Mouse (Mus musculus) forebrain, embryonic 15.5 days (tissue): Measurements from ENCODE around the gene Galnt10. TPM values are rescaled to one million over a fixed set of nuclear protein-coding genes. Genes with fewer than 3 reads are reported as not detected.
A peak's percentile ranks its signal among the peaks of the same experiment; 100 is the strongest.

Source experiments
- ATAC-seq: fragments of 200-750 bp; cut with Nextera tagmentation; replicated peaks from 2 replicates; pipeline ENCODE4 v1.8.0; 2017; ENCODE audit warnings: mild to moderate bottlenecking, moderate TSS enrichment, moderate library complexity
- H3K27ac ChIP-seq: fragments of 300-500 bp; sonication (generic); replicated peaks from 2 replicates; pipeline ENCODE4 v1.5.1; 2015; ENCODE audit warnings: mild to moderate bottlenecking, inconsistent platforms
- H3K27me3 ChIP-seq: fragments of 300-500 bp; sonication (generic); 2 replicates; pipeline ENCODE4 v1.6.1; 2015; ENCODE audit warnings: inconsistent platforms
- H3K36me3 ChIP-seq: fragments of 300-500 bp; sonication (generic); 2 replicates; pipeline ENCODE4 v1.6.1; 2015; ENCODE audit warnings: mild to moderate bottlenecking, inconsistent platforms
- H3K4me1 ChIP-seq: fragments of 300-500 bp; sonication (generic); 2 replicates; pipeline ENCODE4 v1.6.1; 2015; ENCODE audit warnings: inconsistent platforms
- H3K4me2 ChIP-seq: fragments of 300-500 bp; sonication (generic); replicated peaks from 2 replicates; pipeline ENCODE4 v1.6.1; 2015; ENCODE audit warnings: mild to moderate bottlenecking, inconsistent platforms
- H3K4me3 ChIP-seq: fragments of 300-500 bp; sonication (generic); 2 replicates; pipeline ENCODE4 v1.5.1; 2015; ENCODE audit warnings: mild to moderate bottlenecking, inconsistent platforms
- H3K9ac ChIP-seq: fragments of 300-500 bp; sonication (generic); replicated peaks from 2 replicates; pipeline ENCODE4 v1.6.1; 2015; ENCODE audit warnings: mild to moderate bottlenecking, inconsistent platforms
- H3K9me3 ChIP-seq: fragments of 300-500 bp; sonication (generic); 2 replicates; pipeline ENCODE4 v1.6.1; 2016; ENCODE audit warnings: inconsistent platforms
- WGBS: fragments of 180-500 bp; shearing (Covaris S2); methylation state at CpG from one replicate; pipeline ENCODE4 v1.1.7; 2015; ENCODE audit warnings: mixed read lengths; 5-methylcytosine and 5-hydroxymethylcytosine counted together
- polyA plus RNA-seq: library from polyadenylated mRNA; unstranded; fragments of >200 nt; fragmentation: Nextera tagmentation; extraction: Ambion mirVana; gene quantifications from 2 replicates; pipeline ENCODE4 v1.2.1, GENCODE M21; 2015

Gene Galnt10
- polyA plus RNA-seq, 1 experiment from 2014 or later: 15.3 TPM

DNA sequence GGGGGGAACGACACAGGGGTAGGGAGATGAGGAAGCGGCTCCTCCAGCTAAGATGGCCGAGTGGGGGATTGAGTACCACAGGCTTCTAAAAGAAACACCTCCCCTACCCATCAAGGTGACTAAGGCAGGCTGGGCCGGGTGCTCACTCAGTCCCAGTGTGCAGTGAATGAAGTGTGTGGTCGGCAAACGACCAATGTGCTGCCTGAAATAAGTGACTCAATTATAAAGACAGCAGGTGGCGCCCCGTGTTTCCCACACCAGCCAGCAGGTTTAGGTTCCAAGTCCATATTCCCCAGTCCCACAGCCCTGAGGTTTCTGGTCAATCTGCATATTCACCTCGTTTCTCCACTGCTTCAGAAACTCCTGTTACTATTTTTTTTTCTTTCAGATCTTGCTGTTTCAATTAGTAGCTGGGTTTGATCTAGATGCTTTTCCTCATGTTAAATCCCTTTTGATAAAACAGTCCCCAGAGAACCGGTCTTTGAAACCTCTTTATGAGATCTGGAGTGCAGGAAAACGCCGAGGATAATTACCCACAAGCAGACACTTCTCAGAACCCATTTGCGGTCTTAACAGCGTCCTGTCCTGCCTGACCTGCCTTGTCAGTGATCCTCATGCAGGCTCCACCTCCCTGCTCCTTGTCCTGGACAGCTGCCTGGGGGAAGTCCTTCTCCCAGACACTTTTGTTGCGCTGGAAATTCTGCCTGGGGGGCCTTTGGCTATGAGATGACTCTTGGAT lies 27.5 kb upstream of the Galnt10 start:
- Histone ChIP-seq H3K4me3 (no peak overlapping the region), H3K9me3 (no peaks in the 10 kb centered on the region), H3K27ac (no peak overlapping the region), H3K36me3 (no peaks in the 10 kb centered on the region), H3K4me2 (no peak overlapping the region), H3K27me3 (no peaks in the 10 kb centered on the region), H3K9ac (no peak overlapping the region), H3K4me1 (peaks cover 15% of the 10 kb centered on the region)
- 0 out of 2 replicates have a peak, but pooled peaks have one; percentile 23 for ATAC-seq
- 27% methylated on average over 15 of the region's 15 CpGs for WGBS

DNA sequence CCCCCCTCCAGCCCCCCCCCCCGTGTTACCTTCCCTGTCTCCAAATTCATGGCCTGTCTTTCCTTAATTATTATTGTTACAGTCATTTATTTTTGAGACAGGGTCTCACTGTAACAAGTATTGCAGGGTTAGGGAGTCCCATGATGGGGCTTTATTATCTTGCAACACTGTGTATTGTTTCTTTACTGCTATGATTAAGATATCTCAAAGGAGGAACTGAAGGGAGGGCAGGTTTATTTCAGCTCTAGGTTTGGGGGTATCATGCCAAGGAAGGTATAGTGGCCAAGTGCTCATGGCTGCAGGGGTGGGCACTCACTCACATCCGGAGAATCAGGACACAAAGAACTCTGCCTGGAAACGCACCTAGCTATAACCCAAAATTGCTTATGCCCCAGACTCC lies 23.8 kb upstream of the Galnt10 start:
- H3K4me3 ChIP-seq: no peak overlapping the region
- peaks cover 28% of the 10 kb centered on the region for H3K4me1 ChIP-seq
- no peaks in the 10 kb centered on the region for H3K9me3 ChIP-seq
- H3K9ac ChIP-seq: no peak overlapping the region
- H3K4me2 ChIP-seq: no peak overlapping the region
- H3K27me3 ChIP-seq: no peaks in the 10 kb centered on the region
- no peak overlapping the region for H3K27ac ChIP-seq
- H3K36me3 ChIP-seq: no peaks in the 10 kb centered on the region
- no peak for ATAC-seq
- 86% methylated on average over 3 of the region's 3 CpGs for WGBS

DNA sequence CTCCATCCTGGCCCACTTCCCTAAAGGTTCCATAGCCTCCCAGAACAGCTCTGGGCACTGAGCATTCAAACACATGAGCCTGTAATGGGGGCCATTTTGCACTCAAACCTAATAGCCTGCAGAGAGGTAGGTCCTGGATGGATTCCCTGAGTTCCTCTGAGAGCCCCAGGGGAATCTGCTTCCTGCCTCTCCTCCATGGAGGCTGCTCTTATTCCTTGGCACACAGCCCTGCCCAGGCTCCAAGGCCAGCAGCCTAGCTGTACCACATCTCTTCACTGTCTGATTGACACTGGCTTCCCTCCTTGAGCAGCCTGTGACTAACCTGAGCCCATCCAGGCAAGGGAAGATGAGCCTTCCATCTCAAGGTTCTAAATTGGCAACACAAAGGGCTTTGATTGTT lies 23.4 kb upstream of the Galnt10 start:
- H3K27ac ChIP-seq: no peak overlapping the region

DNA sequence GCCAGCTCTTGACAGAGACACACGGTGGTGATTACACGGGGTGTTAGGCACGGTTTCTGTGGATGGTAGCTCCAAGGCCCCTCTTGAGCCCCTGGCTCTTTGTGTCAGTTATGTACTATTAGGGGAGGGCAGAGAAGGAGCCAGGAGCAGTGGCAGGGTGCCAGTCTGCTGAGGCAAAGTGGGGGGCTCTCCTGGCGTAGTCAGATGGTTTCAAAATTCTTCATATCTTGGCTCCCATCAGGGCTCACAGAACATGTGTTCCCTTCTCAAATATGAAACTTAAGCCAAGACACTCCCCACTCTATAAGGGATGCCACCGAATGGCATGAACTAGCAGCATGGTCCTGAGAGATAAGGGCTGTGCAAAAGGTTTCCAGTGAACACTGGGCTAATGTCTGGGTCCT lies 20.8 kb upstream of the Galnt10 start:
- peaks cover 26% of the 10 kb centered on the region for H3K4me1 ChIP-seq
- H3K9me3 ChIP-seq: no peaks in the 10 kb centered on the region
- H3K27me3 ChIP-seq: no peaks in the 10 kb centered on the region
- no peak overlapping the region for H3K9ac ChIP-seq
- peak overlapping the region; percentile 68 for H3K27ac ChIP-seq
- 40% methylated on average over 5 of the region's 5 CpGs for WGBS
- peak; percentile 86 for ATAC-seq
- no peak overlapping the region for H3K4me2 ChIP-seq
- no peaks in the 10 kb centered on the region for H3K36me3 ChIP-seq
- no peak overlapping the region for H3K4me3 ChIP-seq

More for the DNA sequence above, 23.4 kb upstream of the Galnt10 start:
- H3K9ac ChIP-seq: no peak overlapping the region
- H3K27me3 ChIP-seq: no peaks in the 10 kb centered on the region
- no peak for ATAC-seq
- no peaks in the 10 kb centered on the region for H3K9me3 ChIP-seq
- H3K36me3 ChIP-seq: no peaks in the 10 kb centered on the region
- peaks cover 28% of the 10 kb centered on the region for H3K4me1 ChIP-seq
- H3K4me3 ChIP-seq: no peak overlapping the region
- no peak overlapping the region for H3K4me2 ChIP-seq

DNA sequence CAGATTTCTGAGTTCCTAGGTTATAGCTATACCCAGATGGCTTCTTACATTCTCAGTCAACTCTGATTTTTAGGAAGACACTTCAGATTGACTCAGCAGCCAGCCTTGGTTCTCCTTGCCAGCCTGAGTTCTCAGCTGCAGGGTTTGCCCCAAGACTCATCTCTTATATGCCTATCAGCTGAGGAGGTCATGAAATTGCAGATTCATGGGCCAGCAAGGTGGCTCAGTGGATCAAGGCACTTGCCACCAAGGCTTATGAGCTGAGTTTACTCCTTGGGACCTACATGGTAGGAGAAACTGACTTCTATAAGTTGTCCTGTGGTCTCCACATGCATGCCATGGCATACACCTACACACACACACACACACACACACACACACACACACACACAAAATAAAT lies 19.8 kb upstream of the Galnt10 start:
- H3K4me3 ChIP-seq: no peak overlapping the region
- H3K27me3 ChIP-seq: no peaks in the 10 kb centered on the region
- no peaks in the 10 kb centered on the region for H3K36me3 ChIP-seq
- no peak overlapping the region for H3K27ac ChIP-seq
- peaks cover 26% of the 10 kb centered on the region for H3K4me1 ChIP-seq
- H3K9me3 ChIP-seq: no peaks in the 10 kb centered on the region
- H3K9ac ChIP-seq: no peak overlapping the region
- ATAC-seq: no peak
- no peak overlapping the region for H3K4me2 ChIP-seq

DNA sequence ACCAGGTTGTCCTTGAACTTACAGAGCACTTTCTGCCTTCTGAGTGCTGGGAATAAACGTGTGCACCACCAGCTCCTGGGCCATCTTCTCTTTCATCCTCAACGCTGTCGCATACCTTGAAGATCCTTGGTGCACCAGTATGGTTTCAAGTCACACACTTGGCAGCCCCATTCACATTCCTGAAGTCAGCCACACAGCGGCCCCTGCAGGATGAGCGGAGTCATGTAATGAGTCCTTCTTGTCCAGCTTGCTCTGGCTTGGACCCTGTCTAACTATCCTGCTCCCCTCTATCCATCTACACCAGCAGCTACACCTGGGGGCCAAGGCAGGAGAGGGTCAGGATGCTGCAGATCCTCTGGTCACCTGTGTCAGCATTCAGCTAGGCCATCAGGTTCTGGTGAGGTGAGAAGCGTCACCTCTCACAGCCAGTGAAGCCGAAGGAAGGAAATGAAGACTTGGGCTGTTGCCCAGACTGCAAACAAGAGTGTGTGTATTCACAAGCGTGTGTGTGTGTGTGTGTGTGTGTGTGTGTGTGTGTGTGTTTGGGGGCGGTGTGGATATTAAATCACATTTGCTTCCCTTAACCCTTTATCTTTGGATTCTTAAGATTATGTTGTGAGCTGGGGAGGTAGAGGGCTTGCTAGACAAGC lies 18.0 kb upstream of the Galnt10 start:
- Histone ChIP-seq H3K4me2 (no peak overlapping the region), H3K4me1 (peaks cover 20% of the 10 kb centered on the region), H3K27me3 (no peaks in the 10 kb centered on the region), H3K9me3 (no peaks in the 10 kb centered on the region), H3K9ac (no peak overlapping the region), H3K36me3 (no peaks in the 10 kb centered on the region), H3K4me3 (no peak overlapping the region), H3K27ac (no peak overlapping the region)
- WGBS: 48% methylated on average over 9 of the region's 9 CpGs
- ATAC-seq: no peak

DNA sequence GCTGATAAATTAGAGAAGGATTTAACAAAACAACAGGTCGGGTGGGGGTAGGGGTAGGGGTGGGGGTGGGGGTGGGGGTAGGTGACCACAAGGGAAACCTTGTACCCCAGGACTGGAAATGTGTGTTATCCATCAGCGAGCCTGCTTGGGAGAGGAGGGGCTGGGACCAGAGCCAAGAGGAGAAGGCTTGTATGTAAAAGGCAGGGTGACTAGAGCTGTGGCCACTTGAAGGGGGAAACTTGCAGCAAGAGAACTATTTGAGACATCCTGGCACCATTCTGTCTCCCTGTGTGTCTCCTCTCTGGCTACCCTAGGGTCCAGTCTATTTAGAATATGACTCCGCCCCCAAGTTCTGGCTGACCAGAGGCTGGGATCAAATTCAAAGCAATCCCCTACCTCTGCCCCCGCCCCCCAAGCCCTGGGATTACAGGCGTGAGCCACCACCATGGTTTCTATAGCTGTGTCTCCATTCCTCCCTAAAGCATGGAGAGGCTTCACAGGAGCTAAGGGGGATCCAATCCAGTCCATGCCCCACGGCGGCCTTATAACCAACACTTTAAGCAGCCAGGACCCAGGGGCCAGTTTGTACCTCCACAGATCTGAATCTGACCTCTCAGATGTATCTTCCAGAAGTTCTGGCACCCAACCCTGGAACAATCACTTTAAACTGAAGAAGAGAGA lies 13.3 kb upstream of the Galnt10 start:
- Histone ChIP-seq H3K36me3 (no peaks in the 10 kb centered on the region), H3K4me3 (no peak overlapping the region), H3K4me2 (no peak overlapping the region), H3K9me3 (no peaks in the 10 kb centered on the region), H3K27ac (no peak overlapping the region), H3K4me1 (peaks cover 7% of the 10 kb centered on the region; the same call in 1 of the 2 replicates), H3K27me3 (no peaks in the 10 kb centered on the region), H3K9ac (no peak overlapping the region)
- 80% methylated on average over 7 of the region's 7 CpGs for WGBS
- ATAC-seq: no peak

DNA sequence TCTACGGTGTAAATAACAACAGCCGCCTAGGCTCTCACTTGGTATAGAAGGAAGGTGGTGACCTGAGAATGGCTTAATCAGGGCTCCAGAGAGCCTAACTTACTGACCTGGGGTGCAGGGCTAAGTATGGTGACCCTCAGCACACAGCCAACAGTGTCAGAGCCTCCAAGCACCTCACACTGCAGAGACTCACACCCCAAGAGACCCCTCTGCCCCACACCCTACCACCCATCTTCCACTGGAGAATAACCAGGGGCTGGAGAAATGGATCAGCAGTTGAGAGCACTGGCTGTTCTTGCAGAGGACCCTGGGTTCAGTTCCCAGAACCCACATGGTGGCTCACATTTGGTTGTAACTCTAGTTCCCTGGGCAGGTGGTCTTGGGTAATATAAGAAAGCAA lies 12.2 kb upstream of the Galnt10 start:
- WGBS: 100% methylated on average over 2 of the region's 2 CpGs
- Histone ChIP-seq H3K4me3 (no peak overlapping the region), H3K9ac (no peak overlapping the region), H3K27me3 (no peaks in the 10 kb centered on the region), H3K4me2 (no peak overlapping the region), H3K9me3 (no peaks in the 10 kb centered on the region), H3K36me3 (no peaks in the 10 kb centered on the region), H3K4me1 (peaks cover 2% of the 10 kb centered on the region; the same call in 1 of the 2 replicates), H3K27ac (no peak overlapping the region)
- ATAC-seq: no peak

DNA sequence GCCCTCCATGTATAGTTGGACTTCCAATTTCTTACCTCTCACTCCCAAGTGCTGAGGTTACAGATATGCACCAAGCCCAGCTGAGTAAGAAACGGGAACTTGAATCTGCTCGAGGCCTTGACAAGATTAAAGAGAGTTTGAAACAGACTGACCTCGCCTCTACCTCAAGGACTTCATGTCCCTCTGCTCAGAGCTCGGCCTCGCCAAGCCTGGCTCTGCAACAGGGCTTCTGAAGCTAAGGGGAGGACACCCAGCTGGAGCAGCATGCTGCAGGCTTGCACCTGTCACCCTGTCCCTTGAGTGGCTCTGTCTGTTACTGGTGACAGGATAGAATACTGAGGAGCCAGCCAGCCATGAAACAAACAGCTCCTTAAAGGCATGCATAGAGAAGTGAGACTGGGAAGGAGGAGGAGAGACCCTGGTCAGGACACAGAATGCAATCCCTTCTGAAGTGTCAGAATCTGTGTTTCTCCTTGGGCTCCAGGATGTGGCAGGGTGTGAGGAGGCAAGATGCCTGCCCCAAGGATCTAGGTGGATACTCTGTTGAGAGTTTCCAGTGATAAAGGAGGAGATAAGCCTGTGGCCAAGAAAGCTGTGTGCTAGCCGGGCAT lies 11.2 kb upstream of the Galnt10 start:
- no peak overlapping the region for H3K4me2 ChIP-seq
- no peaks in the 10 kb centered on the region for H3K36me3 ChIP-seq
- no peaks in the 10 kb centered on the region for H3K27me3 ChIP-seq
- no peak overlapping the region for H3K4me3 ChIP-seq
- WGBS: 76% methylated on average over 6 of the region's 6 CpGs
- no peaks in the 10 kb centered on the region for H3K9me3 ChIP-seq
- H3K4me1 ChIP-seq: no peaks in the 10 kb centered on the region
- H3K27ac ChIP-seq: no peak overlapping the region
- H3K9ac ChIP-seq: no peak overlapping the region
- no peak for ATAC-seq

DNA sequence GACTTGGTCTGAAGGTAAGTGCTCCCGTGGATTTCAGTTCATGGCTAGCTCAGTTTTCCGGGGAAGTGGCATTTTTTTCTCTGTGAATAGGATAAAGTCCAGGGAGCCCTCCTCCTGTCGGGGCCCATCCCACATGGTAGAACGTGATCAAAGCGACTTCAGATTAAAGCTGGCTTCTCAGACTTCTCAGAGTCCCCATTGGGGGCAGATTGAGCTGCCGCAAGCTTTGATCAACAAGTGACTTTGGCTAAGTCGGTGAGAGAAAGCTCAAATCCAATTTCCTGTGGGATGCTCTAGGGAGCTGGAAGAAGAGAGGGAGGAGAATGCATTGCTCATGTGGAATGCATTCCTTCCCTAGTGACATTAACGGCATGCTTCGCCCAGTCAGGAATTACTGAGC lies 10.1 kb upstream of the Galnt10 start:
- no peaks in the 10 kb centered on the region for H3K27me3 ChIP-seq
- ATAC-seq: no peak
- no peak overlapping the region for H3K4me2 ChIP-seq
- WGBS: 13% methylated on average over 9 of the region's 9 CpGs
- H3K27ac ChIP-seq: no peak overlapping the region
- no peaks in the 10 kb centered on the region for H3K9me3 ChIP-seq
- H3K36me3 ChIP-seq: no peaks in the 10 kb centered on the region
- H3K4me1 ChIP-seq: no peaks in the 10 kb centered on the region
- no peak overlapping the region for H3K4me3 ChIP-seq
- H3K9ac ChIP-seq: no peak overlapping the region

DNA sequence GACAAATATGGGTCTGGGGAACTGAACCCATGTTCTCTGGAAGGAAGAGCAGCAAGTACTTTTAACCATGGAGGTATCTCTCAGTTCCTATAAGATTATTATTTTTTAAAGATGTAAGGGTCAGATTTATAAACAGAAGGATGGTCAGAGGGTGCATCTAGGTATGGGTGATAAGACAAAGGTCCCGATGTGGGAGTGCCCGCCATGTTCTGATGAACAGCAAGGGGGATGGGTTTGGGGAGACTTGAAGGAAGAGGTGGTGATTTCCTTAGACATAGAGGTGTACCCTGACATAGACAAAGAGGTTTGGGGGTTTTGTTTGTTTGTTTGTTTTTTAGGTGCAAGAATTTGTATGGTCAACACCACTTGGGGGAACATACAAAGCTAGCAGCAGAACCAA lies 1.6 kb upstream of the Galnt10 start:
- H3K9ac ChIP-seq: no peak overlapping the region
- no peak overlapping the region for H3K27ac ChIP-seq
- peaks cover 30% of the 10 kb centered on the region for H3K4me1 ChIP-seq
- no peak for ATAC-seq
- WGBS: 68% methylated on average over 2 of the region's 2 CpGs
- H3K4me3 ChIP-seq: peak overlapping the region; percentile 82; the same call in 1 of the 2 replicates
- no peaks in the 10 kb centered on the region for H3K27me3 ChIP-seq
- peak overlapping the region; percentile 84 for H3K4me2 ChIP-seq
- H3K9me3 ChIP-seq: no peaks in the 10 kb centered on the region
- H3K36me3 ChIP-seq: no peaks in the 10 kb centered on the region
